Mouse (Mus musculus) cortical plate, adult 2 months (tissue): ENCODE measurements around the gene Il17f.

Source experiments
- CTCF ChIP-seq: fragments of 200-500 bp; IDR thresholded peaks from 2 replicates; pipeline ENCODE4 v1.5.1; 2011; ENCODE audit warnings: mild to moderate bottlenecking, control low read depth, low read length; ENCODE audit not compliant: insufficient read depth; ENCODE audit errors: extremely low read depth
- POLR2A ChIP-seq: fragments of 200-500 bp; IDR thresholded peaks from 2 replicates; pipeline ENCODE4 v1.6.1; 2011; ENCODE audit warnings: mild to moderate bottlenecking, low read length, control low read depth; ENCODE audit not compliant: insufficient read depth; ENCODE audit errors: extremely low read depth

GRCm38 (mm10) chr1:20787046-20787445 is 3.4 kb downstream of the Il17f start:
- TF ChIP-seq CTCF (no peak), POLR2A (no peak)
